Mouse (Mus musculus) bone marrow macrophage, adult 2 months (primary cell): ENCODE results near the gene Krt24.

Experiments used
- CTCF ChIP-seq: IDR thresholded peaks from 2 replicates; pipeline ENCODE4 v1.5.1; 2012; ENCODE audit warnings: low read depth, mild to moderate bottlenecking, low read length, moderate library complexity
- POLR2A ChIP-seq: IDR thresholded peaks from 2 replicates; pipeline ENCODE4 v1.6.1; 2012; ENCODE audit warnings: mild to moderate bottlenecking, low read depth, low read length, borderline replicate concordance

DNA sequence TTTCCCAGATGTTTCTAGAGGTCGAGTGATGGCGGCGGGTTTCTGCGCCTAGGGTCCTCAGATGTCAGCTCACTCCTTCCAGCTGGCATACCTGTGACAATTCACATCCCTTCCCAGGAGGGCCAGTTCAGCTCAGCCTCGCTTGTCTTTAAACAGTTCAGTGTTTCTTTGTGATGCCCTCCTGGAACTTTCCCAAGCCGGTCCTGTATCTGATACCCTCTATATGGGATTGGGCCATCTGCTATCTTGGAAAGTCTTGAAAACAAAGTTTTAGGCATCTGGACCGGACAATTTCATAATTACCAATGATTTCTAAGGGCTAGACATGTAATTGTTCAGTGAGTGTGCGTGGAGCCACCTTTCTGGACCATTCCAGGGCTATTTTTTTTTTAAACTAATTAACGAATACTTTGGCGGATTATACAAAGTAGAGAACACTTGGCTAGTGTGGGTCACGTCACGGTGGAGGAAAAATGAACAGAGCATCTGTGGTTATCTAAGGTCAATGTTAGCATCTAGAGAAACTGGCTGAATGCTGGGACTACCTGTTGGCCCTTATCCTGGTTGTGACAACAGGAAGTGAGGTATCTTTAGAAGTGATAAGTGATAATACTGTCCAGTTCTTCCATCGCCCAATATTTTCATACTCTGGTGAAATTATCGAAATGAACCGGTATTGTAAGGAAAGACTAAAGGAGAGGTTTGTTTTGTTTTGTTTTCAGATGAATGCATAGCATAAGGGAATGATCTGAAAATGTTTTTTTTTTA lies 53.8 kb downstream of the Krt24 start:
- TF ChIP-seq POLR2A: no peak
- TF ChIP-seq CTCF: no peak
